Mouse (Mus musculus) central nervous system, embryonic 18 days (tissue): Measurements from ENCODE around the gene Cask. TPM values are rescaled to one million over a fixed set of nuclear protein-coding genes. Genes with fewer than 3 reads are reported as not detected.

ENCODE experiments used
- polyA plus RNA-seq: library from polyadenylated mRNA; depleted of rRNA; stranded (reverse); fragments of >200 nt; gene quantifications from 2 replicates; pipeline ENCODE4 v1.2.3, GENCODE M21; 2012; rRNA removed

The Cask gene
- polyA plus RNA-seq, result 49.7 and 56.1 TPM in 2 replicates

DNA sequence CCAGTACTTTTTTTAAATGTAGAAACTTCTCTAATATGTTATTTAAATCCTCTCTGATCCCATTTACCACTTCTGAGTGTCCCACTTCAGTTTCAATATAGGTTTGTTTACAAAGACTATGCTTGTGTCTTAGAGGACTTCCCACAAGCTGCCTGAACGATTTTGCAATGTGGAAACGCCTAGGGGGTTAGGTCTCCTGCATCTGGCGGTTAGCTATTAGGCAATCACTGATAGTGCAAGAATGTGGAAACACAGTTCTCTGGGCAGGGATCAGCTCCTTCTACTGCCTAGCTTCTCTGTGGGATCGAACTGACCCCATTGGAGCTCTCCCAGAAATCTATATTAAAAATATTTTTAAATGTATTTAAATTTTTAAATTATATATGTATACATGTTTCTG is at the start of gene Cask:
Gene Cask, minus strand, starts transcription at position 83 of the 400 bp plus-strand sequence.

GRCm38 (mm10) chrX:13661063-13661462 is 190.1 kb downstream of the Cask start, which contains the start of gene Gpr82:
Gpr82 (plus strand) TSS chrX:13661363.

DNA sequence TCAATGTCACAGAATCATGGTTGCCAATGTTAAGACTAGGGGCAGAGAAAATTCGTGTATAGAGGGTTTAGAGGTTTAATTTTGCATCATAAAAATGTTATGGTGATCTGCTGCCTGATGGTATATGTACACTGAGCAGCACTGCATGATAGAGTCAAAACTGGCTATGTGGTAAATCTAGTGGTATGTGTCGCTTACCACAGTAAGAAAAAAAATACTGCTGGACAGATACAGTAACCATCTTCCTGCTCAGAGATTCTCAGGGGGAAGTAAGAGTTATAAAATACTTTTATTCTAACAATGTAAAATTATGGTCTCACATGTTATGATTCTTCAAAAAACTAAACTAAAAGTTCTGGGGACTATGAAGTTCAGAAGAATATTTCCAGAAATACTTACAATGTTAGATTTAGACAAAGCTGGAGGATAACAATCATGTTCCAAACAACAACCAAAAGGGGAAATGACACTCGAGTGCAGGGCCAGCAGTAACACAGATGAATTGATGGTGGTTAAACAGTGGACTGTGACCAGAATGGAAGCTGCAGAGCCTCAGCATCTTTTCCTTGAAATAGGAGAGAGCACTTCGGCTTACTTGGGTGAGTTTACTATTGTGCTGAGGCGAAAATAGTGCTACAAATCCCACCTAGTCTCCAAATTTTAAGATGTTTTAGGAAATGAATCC is 219.4 kb downstream of the Cask start, which contains the start of gene Gpr34:
Gene Gpr34, plus strand, starts transcription at position 491 of the 685 bp plus-strand sequence.

Other genes with a start within 250 kb of the Cask start
- 1.7 and 1.8 TPM in 2 replicates for gene Gpr34, start 219.3 kb downstream of the Cask start, polyA plus RNA-seq
- not detected in 2 replicates for gene Gpr82, start 190.0 kb downstream of the Cask start, polyA plus RNA-seq